Mouse (Mus musculus) bone marrow, adult 2 months (tissue): ENCODE measurements around the gene Ramp1. TPM values are rescaled to one million over a fixed set of nuclear protein-coding genes. Genes with fewer than 3 reads are reported as not detected.

Source experiments
- H3K27ac ChIP-seq: fragments of 200-500 bp; 2 replicates; pipeline ENCODE4 v1.5.1; 2012; ENCODE audit warnings: low read depth, mild to moderate bottlenecking, control low read depth, inconsistent platforms, low read length; ENCODE audit not compliant: control insufficient read depth, poor library complexity, insufficient read depth
- H3K4me1 ChIP-seq: fragments of 200-500 bp; 2 replicates; pipeline ENCODE4 v1.6.1; 2011; ENCODE audit warnings: low read length; ENCODE audit not compliant: control insufficient read depth, insufficient read depth
- H3K4me3 ChIP-seq: fragments of 200-500 bp; replicated peaks from 2 replicates; pipeline ENCODE3; 2011; ENCODE audit warnings: mild to moderate bottlenecking, low read depth, low read length, control low read depth; ENCODE audit not compliant: control insufficient read depth
- CTCF ChIP-seq: fragments of 200-500 bp; IDR thresholded peaks from 2 replicates; pipeline ENCODE4 v1.5.1; 2011; ENCODE audit warnings: low read length, control low read depth; ENCODE audit not compliant: control insufficient read depth, insufficient read depth
- POLR2A ChIP-seq: fragments of 200-500 bp; IDR thresholded peaks from 2 replicates; pipeline ENCODE4 v1.6.1; 2011; ENCODE audit warnings: low read depth, mild to moderate bottlenecking, control low read depth, low read length, borderline replicate concordance; ENCODE audit not compliant: control insufficient read depth
- WGBS: fragments of 180-500 bp; shearing (Covaris S2); methylation state at CpG from one replicate; pipeline ENCODE4 v1.1.7; 2018; 5-methylcytosine and 5-hydroxymethylcytosine counted together
- polyA plus RNA-seq: library from polyadenylated mRNA; stranded (reverse); fragments of >200 nt; gene quantifications from 2 replicates; pipeline ENCODE4 v1.2.4, GENCODE M21; 2011; ENCODE audit warnings: low replicate concordance; ENCODE audit not compliant: missing spikeins, insufficient read depth, insufficient read length

Ramp1 gene
- polyA plus RNA-seq, 1 experiment: 22.2 TPM

- TF ChIP-seq POLR2A (no peak), CTCF (no peak)
- H3K4me1 ChIP-seq: peaks cover 3% of the 10 kb centered on the region; the same call in 1 of the 2 replicates
- no peak overlapping the region for H3K4me3 ChIP-seq
- WGBS: 76% methylated on average over 4 of the region's 4 CpGs
- H3K27ac ChIP-seq: no peak overlapping the region
These were observed 2.8 kb upstream of the Ramp1 start for GRCm38 (mm10) chr1:91176871-91177270.

GRCm38 (mm10) chr1:91179086-91179485 is 536 bp upstream of the Ramp1 start:
- WGBS: 8% methylated on average over 5 of the region's 5 CpGs
- Histone ChIP-seq H3K4me1 (peaks cover 4% of the 10 kb centered on the region), H3K27ac (no peak overlapping the region), H3K4me3 (peak overlapping the region; percentile 81)
- TF ChIP-seq POLR2A (no peak), CTCF (peak; percentile 99)

GRCm38 (mm10) chr1:91180174-91180565 is 548 bp downstream of the Ramp1 start:
- 1% methylated on average over 14 of the region's 14 CpGs for WGBS
- peak overlapping the region; percentile 72 for H3K27ac ChIP-seq
- peak overlapping the region; percentile 81 for H3K4me3 ChIP-seq
- TF ChIP-seq CTCF (no peak), POLR2A (0 out of 2 replicates have a peak, but pooled peaks have one; percentile 3)
- peaks cover 4% of the 10 kb centered on the region for H3K4me1 ChIP-seq

GRCm38 (mm10) chr1:91180723-91181122 is 1.1 kb downstream of the Ramp1 start:
- no peak for TF ChIP-seq POLR2A
- 0 out of 2 replicates have a peak, but pooled peaks have one; percentile 6 for TF ChIP-seq CTCF
- peak overlapping the region; percentile 81 for H3K4me3 ChIP-seq
- peaks cover 4% of the 10 kb centered on the region for H3K4me1 ChIP-seq
- peak overlapping the region; percentile 20; the same call in 1 of the 2 replicates for H3K27ac ChIP-seq
- 5% methylated on average over 6 of the region's 6 CpGs for WGBS

- Histone ChIP-seq H3K27ac (no peak overlapping the region), H3K4me3 (peak overlapping the region; percentile 37), H3K4me1 (peaks cover 6% of the 10 kb centered on the region)
- 10% methylated on average over 5 of the region's 5 CpGs for WGBS
- no peak for TF ChIP-seq POLR2A
- no peak for TF ChIP-seq CTCF
These were observed 1.6 kb downstream of the Ramp1 start for GRCm38 (mm10) chr1:91181261-91181660.

- H3K4me1 ChIP-seq: peaks cover 6% of the 10 kb centered on the region
- peak overlapping the region; percentile 6 for H3K4me3 ChIP-seq
- 4% methylated on average over 12 of the region's 12 CpGs for WGBS
- H3K27ac ChIP-seq: no peak overlapping the region
- TF ChIP-seq CTCF: no peak
- no peak for TF ChIP-seq POLR2A
These were observed 2.3 kb downstream of the Ramp1 start for GRCm38 (mm10) chr1:91181784-91182450.

GRCm38 (mm10) chr1:91183305-91183704 is 3.7 kb downstream of the Ramp1 start:
- Histone ChIP-seq H3K4me3 (no peak overlapping the region), H3K27ac (no peak overlapping the region), H3K4me1 (peaks cover 9% of the 10 kb centered on the region)
- TF ChIP-seq CTCF (no peak), POLR2A (no peak)
- WGBS: 13% methylated on average over 10 of the region's 10 CpGs

- no peak for TF ChIP-seq POLR2A
- TF ChIP-seq CTCF: no peak
- Histone ChIP-seq H3K27ac (peak overlapping the region; percentile 89), H3K4me3 (no peak overlapping the region), H3K4me1 (peaks cover 10% of the 10 kb centered on the region)
- 34% methylated on average over 6 of the region's 6 CpGs for WGBS
These were observed 7.1 kb downstream of the Ramp1 start for GRCm38 (mm10) chr1:91186677-91187076.
